Mouse (Mus musculus): ENCODE results near the gene Clec2h. TPM values are rescaled to one million over a fixed set of nuclear protein-coding genes. Genes with fewer than 3 reads are reported as not detected.
"Not testable (repeated sequence)": the region's sequence is repeated elsewhere in the genome, so short reads cannot be mapped to it uniquely, and the experiment has no call there.

Gene Clec2h
- polyA plus RNA-seq (2016; fragmentation: Nextera tagmentation; extraction: Ambion mirVana) = not detected in 2 replicates

GRCm38 (mm10) chr6:128662206-128662605 lies at the start of gene Clec2h:
TSS of gene Clec2h (plus strand) at chr6:128662385.
- Histone ChIP-seq H3K27me3 (ENCODE audit: low read depth, poor library complexity, severe bottlenecking) (no peaks in the 10 kb centered on the region), H3K9me3 (replicated peaks) (no peaks in the 10 kb centered on the region), H3K4me1 (no peaks in the 10 kb centered on the region), H3K4me3 (no peak within 1 kb of the TSS), H3K27ac (replicated peaks) (no peak within 1 kb of the TSS), H3K36me3 (no peaks in the 10 kb centered on the region)
- DNase-seq (ENCODE audit: low spot score) = no peak
- WGBS = 18% methylated on average over 1 of the region's 1 CpGs

GRCm38 (mm10) chr6:128622733-128623132 lies 39.5 kb upstream of the Clec2h start:
- H3K27me3 ChIP-seq (ENCODE audit: low read depth, poor library complexity, severe bottlenecking) = no peaks in the 10 kb centered on the region
- H3K4me1 ChIP-seq = no peaks in the 10 kb centered on the region
- H3K27ac ChIP-seq (replicated peaks) = no peak overlapping the region
- 70% methylated on average over 2 of the region's 2 CpGs for WGBS
- H3K9me3 ChIP-seq (replicated peaks) = no peaks in the 10 kb centered on the region
- no peak overlapping the region for H3K4me3 ChIP-seq
- DNase-seq (ENCODE audit: low spot score) = no peak
- H3K36me3 ChIP-seq = no peaks in the 10 kb centered on the region

GRCm38 (mm10) chr6:128623433-128623832 lies 38.8 kb upstream of the Clec2h start, which contains the start of gene Klrb1a:
TSS of gene Klrb1a (minus strand) at chr6:128623533.
- not testable (repeated sequence) for H3K36me3 ChIP-seq; H3K27ac ChIP-seq (replicated peaks); H3K4me3 ChIP-seq; H3K27me3 ChIP-seq (ENCODE audit: low read depth, poor library complexity, severe bottlenecking); H3K4me1 ChIP-seq; DNase-seq (ENCODE audit: low spot score); H3K9me3 ChIP-seq (replicated peaks)
- 93% methylated on average over 5 of the region's 5 CpGs for WGBS

- Histone ChIP-seq H3K36me3 (no peaks in the 10 kb centered on the region), H3K27ac (replicated peaks) (no peak overlapping the region), H3K27me3 (ENCODE audit: low read depth, poor library complexity, severe bottlenecking) (no peaks in the 10 kb centered on the region), H3K4me3 (no peak overlapping the region), H3K9me3 (replicated peaks) (no peaks in the 10 kb centered on the region), H3K4me1 (no peaks in the 10 kb centered on the region)
- no peak for DNase-seq (ENCODE audit: low spot score)
- WGBS = 84% methylated on average over 4 of the region's 4 CpGs
These were observed 37.8 kb upstream of the Clec2h start for GRCm38 (mm10) chr6:128624425-128624824.

- not testable (repeated sequence) for H3K27me3 ChIP-seq (ENCODE audit: low read depth, poor library complexity, severe bottlenecking); H3K9me3 ChIP-seq (replicated peaks); DNase-seq (ENCODE audit: low spot score); H3K27ac ChIP-seq (replicated peaks); H3K4me3 ChIP-seq; H3K36me3 ChIP-seq; H3K4me1 ChIP-seq
- 96% methylated on average over 6 of the region's 6 CpGs for WGBS
These were observed 36.9 kb upstream of the Clec2h start for GRCm38 (mm10) chr6:128625246-128625645.

GRCm38 (mm10) chr6:128629771-128630739 lies 32.1 kb upstream of the Clec2h start:
- peak; percentile 50 for DNase-seq (ENCODE audit: low spot score)
- not testable (repeated sequence) for H3K36me3 ChIP-seq; H3K4me3 ChIP-seq; H3K27ac ChIP-seq (replicated peaks); H3K4me1 ChIP-seq; H3K27me3 ChIP-seq (ENCODE audit: low read depth, poor library complexity, severe bottlenecking); H3K9me3 ChIP-seq (replicated peaks)
- 60% methylated on average over 13 of the region's 13 CpGs for WGBS

- not testable (repeated sequence) for DNase-seq (ENCODE audit: low spot score); H3K27ac ChIP-seq (replicated peaks); H3K9me3 ChIP-seq (replicated peaks); H3K4me3 ChIP-seq; H3K36me3 ChIP-seq; H3K27me3 ChIP-seq (ENCODE audit: low read depth, poor library complexity, severe bottlenecking); H3K4me1 ChIP-seq
- 86% methylated on average over 15 of the region's 15 CpGs for WGBS
These were observed 31.0 kb upstream of the Clec2h start for GRCm38 (mm10) chr6:128630912-128631905.

GRCm38 (mm10) chr6:128640673-128641072 lies 21.5 kb upstream of the Clec2h start:
- Histone ChIP-seq H3K4me3 (no peak overlapping the region), H3K27ac (replicated peaks) (no peak overlapping the region), H3K4me1 (no peaks in the 10 kb centered on the region), H3K9me3 (replicated peaks) (no peaks in the 10 kb centered on the region), H3K27me3 (ENCODE audit: low read depth, poor library complexity, severe bottlenecking) (no peaks in the 10 kb centered on the region), H3K36me3 (no peaks in the 10 kb centered on the region)
- WGBS = 95% methylated on average over 1 of the region's 1 CpGs
- DNase-seq (ENCODE audit: low spot score) = no peak

GRCm38 (mm10) chr6:128641116-128641716 lies 21.0 kb upstream of the Clec2h start:
- Histone ChIP-seq H3K27me3 (ENCODE audit: low read depth, poor library complexity, severe bottlenecking) (no peaks in the 10 kb centered on the region), H3K9me3 (replicated peaks) (no peaks in the 10 kb centered on the region), H3K36me3 (no peaks in the 10 kb centered on the region), H3K4me3 (no peak overlapping the region), H3K4me1 (no peaks in the 10 kb centered on the region), H3K27ac (replicated peaks) (no peak overlapping the region)
- DNase-seq (ENCODE audit: low spot score) = no peak
- WGBS = 76% methylated on average over 2 of the region's 2 CpGs

- Histone ChIP-seq H3K27me3 (ENCODE audit: low read depth, poor library complexity, severe bottlenecking) (no peaks in the 10 kb centered on the region), H3K27ac (replicated peaks) (no peak overlapping the region), H3K4me1 (no peaks in the 10 kb centered on the region), H3K36me3 (no peaks in the 10 kb centered on the region), H3K9me3 (replicated peaks) (no peaks in the 10 kb centered on the region), H3K4me3 (no peak overlapping the region)
- no peak for DNase-seq (ENCODE audit: low spot score)
- 65% methylated on average over 2 of the region's 2 CpGs for WGBS
These were observed 18.2 kb upstream of the Clec2h start for GRCm38 (mm10) chr6:128643999-128644398.

GRCm38 (mm10) chr6:128644694-128645093 lies 17.5 kb upstream of the Clec2h start:
- H3K4me1 ChIP-seq; H3K27me3 ChIP-seq (ENCODE audit: low read depth, poor library complexity, severe bottlenecking); H3K36me3 ChIP-seq; DNase-seq (ENCODE audit: low spot score); H3K9me3 ChIP-seq (replicated peaks); H3K27ac ChIP-seq (replicated peaks); H3K4me3 ChIP-seq: not testable (repeated sequence)
- 97% methylated on average over 20 of the region's 20 CpGs for WGBS

- H3K27ac ChIP-seq (replicated peaks); DNase-seq (ENCODE audit: low spot score); H3K27me3 ChIP-seq (ENCODE audit: low read depth, poor library complexity, severe bottlenecking); H3K9me3 ChIP-seq (replicated peaks); H3K36me3 ChIP-seq; H3K4me3 ChIP-seq; H3K4me1 ChIP-seq: not testable (repeated sequence)
- WGBS = 91% methylated on average over 12 of the region's 12 CpGs
These were observed 16.5 kb upstream of the Clec2h start for GRCm38 (mm10) chr6:128645708-128646107.

Data from midbrain, embryonic 10.5 days (tissue).